Mouse (Mus musculus) ovary, postnatal 36 days (tissue): ENCODE data around the gene Synm.
A peak's percentile ranks its signal among the peaks of the same experiment; 100 is the strongest.

Experiments used
- DNase-seq: peaks from one replicate; pipeline ENCODE4 v3.0.0; 2022; ENCODE audit warnings: low spot score, mixed read lengths

Gene Synm

GRCm38 (mm10) chr7:67749441-67750239 is 9.9 kb downstream of the Synm start:
- no peak for DNase-seq

DNA sequence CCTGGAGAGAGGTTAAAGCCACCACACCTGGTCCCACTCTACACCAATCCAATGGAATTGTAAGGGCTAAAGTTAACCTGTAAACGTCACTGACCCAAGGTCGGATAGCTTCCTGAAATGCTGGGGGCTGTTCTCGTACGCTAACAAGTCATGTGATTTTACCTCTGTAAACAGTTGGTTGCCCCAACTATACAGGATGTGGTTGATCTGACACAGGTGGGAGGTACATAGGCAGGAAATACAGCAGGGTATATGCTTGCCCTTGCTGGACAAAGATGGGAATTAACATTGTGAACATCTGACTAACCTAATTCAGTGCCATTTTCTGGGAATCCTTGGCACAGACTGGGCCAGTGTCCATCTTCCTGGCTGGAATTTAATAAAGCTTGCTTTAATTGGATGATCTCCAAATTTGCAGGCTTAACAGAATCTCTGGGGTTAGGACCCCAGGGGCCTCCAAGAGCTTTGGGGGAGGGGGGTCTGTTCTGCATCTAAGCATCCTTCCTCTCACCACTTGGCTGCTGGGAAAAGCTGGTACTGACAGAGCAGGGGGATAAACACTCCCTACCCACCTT is 11.7 kb downstream of the Synm start:
- no peak for DNase-seq

- no peak for DNase-seq
These were observed 17.8 kb downstream of the Synm start for GRCm38 (mm10) chr7:67741706-67742105.

GRCm38 (mm10) chr7:67740796-67741195 is 18.7 kb downstream of the Synm start:
- DNase-seq, result no peak

DNA sequence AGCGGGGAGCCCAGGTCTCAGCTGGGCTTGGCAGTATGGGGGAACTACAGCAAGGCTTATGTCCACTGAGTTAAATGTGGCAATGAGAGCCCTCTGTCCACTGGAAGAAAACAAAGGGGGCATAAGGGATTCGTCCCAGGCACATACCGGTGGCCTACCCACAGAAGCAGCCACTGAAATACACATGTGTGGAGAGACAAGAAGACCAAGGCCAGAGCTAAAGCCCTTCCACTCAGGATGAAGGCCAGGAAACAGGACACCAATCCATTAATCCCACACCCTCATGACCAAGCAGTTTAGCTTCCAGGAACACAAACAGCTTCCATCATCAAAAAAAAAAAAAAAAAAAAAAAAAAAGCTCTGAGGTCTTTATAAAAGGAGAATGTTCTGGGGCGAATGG is 19.2 kb downstream of the Synm start:
- DNase-seq, result no peak

- DNase-seq, result no peak
These were observed 27.3 kb downstream of the Synm start for GRCm38 (mm10) chr7:67732276-67732675.

DNA sequence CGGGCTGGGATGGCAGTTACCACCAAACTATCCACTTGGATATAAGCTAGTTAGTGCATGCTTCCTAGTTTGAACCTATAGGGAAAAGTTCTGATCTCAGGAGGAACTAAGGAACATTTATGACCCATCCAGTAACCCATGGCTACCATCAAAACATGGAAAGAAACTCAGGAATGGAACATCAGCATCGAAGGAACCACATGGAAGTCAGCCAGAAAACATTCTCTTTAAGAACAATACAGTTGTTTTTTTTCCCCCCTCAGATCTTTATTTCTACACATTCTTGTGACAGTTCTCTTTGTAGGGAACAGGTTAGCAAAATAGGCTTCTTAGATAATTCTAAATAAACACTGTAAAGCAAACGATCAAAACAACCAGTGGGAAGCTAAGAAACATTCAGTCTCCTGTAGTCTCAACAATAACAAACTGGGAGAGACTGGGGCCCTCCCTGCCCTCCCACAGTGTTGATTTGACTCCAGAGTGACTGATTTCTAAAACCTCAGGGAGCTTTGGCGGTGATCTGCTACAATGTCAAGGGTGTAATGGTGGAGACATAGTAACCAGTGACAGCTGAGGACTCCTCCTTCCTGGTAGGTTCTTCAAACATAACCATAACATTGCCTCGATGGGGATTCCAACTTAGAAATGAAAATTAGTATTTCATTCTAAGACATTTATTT is 29.0 kb downstream of the Synm start:
- DNase-seq, result peak; percentile 48

- no peak for DNase-seq
These were observed 30.7 kb downstream of the Synm start for GRCm38 (mm10) chr7:67728809-67729208.

DNA sequence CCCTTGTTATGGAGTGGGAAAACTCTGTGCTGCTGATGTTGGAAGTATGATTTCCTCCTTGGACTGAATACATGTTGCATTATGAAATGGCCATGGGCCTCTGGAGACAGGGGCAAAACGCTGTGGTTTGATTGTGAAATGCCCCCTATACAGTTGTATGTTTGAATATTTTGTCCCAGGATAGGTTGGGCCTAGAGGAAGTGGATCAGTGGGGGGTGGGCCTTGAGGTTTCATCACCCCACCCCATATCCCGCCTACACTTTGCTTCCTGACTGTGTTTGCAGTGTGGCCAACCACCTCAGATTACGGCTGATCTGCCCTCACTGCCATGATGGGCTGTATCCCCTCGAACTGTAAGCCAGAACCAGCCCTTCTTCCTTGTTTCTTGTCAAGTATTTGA is 31.3 kb downstream of the Synm start:
- DNase-seq, result no peak

GRCm38 (mm10) chr7:67725016-67725415 is 34.5 kb downstream of the Synm start:
- no peak for DNase-seq

- no peak for DNase-seq
These were observed 35.0 kb downstream of the Synm start for GRCm38 (mm10) chr7:67724536-67724935.

DNA sequence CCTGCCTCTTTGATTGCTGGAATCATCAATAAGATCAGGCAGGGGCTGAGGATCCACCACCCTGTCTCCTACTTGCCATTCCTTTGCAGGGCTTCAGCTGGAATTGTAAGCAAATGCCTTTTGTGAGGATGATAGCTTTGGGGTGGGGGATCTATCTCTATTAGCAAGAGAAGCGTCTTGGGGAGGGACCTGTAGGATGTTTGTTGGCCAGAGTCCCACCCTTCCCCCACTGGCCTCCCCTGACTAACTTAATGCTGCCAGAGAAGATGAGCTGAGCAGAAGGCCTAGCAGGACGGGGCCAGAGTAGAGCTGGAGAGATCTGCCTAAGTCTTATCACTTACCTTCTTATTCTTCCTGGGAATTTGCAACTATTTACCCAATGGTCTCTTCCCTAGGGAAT is 37.4 kb downstream of the Synm start:
- no peak for DNase-seq

DNA sequence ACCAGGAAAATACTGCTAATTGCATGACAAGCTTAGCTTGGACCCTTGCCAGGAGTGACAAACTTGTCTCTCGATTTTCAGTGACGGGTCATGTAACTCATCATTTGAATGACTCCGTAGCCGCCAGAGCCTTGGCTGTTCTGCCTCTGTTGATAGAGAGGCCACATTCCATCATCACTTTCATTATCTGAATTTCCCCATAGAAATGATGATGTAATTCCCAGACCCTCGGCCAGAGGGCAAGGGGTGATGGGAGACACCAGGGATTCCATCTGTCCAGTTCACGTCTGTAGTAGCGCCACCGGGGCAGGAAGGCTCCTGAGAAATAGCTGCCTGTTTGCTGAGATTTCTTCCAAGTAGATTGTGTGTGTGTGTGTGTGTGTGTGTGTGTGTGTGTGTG is 40.7 kb downstream of the Synm start:
- no peak for DNase-seq

- DNase-seq, result no peak
These were observed 42.0 kb downstream of the Synm start for GRCm38 (mm10) chr7:67717520-67717919.

- DNase-seq, result no peak
These were observed 42.6 kb downstream of the Synm start for GRCm38 (mm10) chr7:67716925-67717324.

- DNase-seq, result no peak
These were observed 43.2 kb downstream of the Synm start for GRCm38 (mm10) chr7:67716213-67716878.

DNA sequence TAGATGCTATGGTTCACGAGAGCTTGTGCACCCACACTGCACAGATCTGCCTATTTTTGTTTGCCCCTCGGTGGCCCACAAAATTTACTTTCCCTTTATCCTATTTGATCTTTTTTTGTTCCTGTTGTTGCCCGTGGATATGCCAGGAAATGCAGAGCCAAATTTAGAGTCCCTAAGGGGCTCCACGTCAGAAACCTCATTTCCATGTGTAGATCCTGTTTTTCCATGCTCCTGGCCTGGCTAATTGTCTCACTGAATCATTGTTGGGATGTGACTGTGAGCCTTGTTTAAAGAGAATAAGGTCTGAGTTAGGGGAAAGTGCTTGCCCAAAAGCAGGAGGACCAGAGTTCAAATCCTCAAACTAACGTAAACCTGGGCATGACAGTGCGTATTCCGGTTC is 44.4 kb downstream of the Synm start:
- DNase-seq, result no peak

DNA sequence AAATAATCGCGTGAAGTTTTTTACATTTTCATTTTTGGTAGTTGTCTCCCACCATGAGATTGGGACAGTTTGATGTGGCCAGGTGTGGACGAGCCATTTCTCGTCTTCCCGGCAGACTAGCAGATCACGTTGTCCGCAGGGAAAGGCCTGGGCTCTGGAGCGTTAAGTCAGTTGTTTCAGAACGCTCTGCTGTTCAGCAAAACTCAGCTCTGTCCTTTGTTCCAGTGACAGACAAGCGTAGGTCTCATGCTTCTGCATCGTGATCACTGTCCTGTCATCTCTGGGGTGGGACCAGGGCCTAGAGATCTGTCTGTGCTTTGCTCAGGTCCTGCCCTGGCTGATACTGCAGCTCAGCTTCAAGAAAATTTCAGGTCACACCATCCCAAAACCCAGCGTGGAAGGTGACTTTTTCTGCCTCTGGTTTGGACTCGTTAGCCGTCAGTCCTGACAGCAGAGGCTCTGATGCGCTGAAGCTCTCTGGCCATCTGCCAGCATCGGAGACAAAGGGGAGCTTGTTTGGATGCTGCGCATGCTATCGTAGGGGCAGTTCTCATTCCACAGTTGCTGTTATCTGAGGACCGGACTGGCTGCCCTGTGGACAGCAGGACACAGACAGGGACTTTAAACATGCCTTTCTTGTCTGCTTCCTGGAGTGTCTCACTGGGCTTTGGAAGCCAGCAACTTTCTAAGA is 45.6 kb downstream of the Synm start:
- no peak for DNase-seq

DNA sequence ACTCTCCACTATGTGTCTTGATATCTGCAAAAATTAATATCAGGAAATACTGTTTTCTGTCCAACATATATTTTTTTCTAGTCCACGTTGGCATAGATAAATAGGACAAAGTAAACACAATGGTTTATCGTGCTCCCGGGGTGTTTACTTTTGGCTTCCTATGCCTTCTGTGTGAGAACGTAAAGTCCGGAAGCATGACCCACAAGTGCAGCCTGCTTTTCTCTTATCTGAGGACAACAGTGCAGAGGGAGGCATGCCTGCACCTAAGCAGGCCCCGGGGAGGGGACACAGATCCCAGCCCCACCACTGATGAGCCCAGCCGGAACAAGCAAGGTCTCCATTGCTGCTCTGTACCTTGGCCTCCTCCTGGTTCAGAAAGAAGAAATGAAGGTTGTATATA is 49.3 kb downstream of the Synm start:
- DNase-seq, result no peak

DNA sequence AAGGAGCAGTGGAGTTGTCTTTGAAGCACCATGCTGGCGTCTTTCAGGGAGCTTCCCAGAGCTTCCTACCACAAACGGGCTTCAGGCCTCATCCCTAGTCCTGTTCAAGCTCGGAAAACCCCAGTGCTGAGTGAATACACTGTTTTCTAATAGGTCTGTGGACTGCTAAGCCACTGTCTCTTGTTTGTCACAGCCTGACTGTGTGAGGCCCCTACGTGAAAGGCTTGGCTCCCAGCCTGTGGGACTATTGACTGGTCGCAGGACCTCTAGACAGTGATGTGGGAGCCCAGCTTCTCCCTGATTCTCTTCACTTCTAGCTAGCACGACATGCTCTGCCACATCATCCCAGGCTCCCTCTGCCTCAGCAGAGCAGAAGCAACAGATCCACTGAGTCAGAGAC is 51.4 kb downstream of the Synm start:
- no peak for DNase-seq

- DNase-seq, result no peak
These were observed 58.2 kb downstream of the Synm start for GRCm38 (mm10) chr7:67701252-67701914.

GRCm38 (mm10) chr7:67700846-67701245 is 58.7 kb downstream of the Synm start:
- peak; percentile 39 for DNase-seq
